Mouse (Mus musculus) fibroblast of lung, adult 2 months (primary cell): ENCODE results near the gene Phactr2.

Source experiments
- DNase-seq: peaks from one replicate; pipeline ENCODE4 v3.0.0-alpha.2; 2011; ENCODE audit warnings: low read depth

Phactr2 gene

DNA sequence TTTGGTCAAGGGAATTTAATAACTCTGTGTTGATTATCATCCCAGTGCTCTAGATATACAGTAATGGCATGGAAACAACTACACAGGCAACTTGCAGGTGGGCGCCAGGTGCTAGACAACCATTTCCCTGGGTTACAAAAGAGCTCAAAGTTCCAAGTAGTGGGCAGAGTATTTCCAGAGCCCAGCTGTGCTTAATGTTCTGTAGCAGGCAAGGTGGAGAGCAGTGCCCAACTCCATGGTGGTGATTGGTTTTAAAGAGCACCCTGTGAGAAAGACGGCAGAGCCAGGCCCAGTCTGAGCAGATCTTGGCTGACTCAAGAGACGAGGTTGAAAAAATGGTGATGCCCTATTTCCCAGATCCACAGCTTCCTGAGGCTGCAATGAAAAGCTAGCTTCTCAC, 78.5 kb downstream of the Phactr2 start:
- DNase-seq = no peak

- no peak for DNase-seq
Observed at GRCm38 (mm10) chr10:13394000-13394399, 80.2 kb downstream of the Phactr2 start.

GRCm38 (mm10) chr10:13388116-13388922, 85.9 kb downstream of the Phactr2 start:
- no peak for DNase-seq

DNA sequence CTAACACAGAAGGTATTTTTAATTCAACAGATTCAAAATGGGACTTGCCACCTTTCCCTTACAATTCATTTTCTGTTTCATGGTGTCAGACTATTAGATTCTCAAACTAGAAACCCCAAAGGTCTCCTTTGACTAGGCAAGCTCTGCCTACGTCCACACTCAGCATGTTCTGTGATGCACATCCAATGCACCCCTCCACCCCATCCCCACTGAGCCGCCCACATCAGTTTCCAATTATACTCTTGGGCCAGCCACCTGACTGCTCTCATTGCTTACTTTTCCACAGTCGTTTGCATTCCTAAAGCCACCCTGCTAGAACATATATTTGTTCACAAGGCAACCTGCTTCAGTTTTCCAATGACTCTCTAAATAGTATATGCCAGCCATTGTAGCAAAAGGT, 89.3 kb downstream of the Phactr2 start:
- DNase-seq = no peak

GRCm38 (mm10) chr10:13377895-13378294, 96.3 kb downstream of the Phactr2 start:
- no peak for DNase-seq

GRCm38 (mm10) chr10:13376428-13377260, 97.6 kb downstream of the Phactr2 start:
- no peak for DNase-seq

- peak; percentile 25 for DNase-seq
Observed at GRCm38 (mm10) chr10:13375820-13376219, 98.4 kb downstream of the Phactr2 start.

- DNase-seq = peak; percentile 21
Observed at GRCm38 (mm10) chr10:13369581-13370375, 104.4 kb downstream of the Phactr2 start.

DNA sequence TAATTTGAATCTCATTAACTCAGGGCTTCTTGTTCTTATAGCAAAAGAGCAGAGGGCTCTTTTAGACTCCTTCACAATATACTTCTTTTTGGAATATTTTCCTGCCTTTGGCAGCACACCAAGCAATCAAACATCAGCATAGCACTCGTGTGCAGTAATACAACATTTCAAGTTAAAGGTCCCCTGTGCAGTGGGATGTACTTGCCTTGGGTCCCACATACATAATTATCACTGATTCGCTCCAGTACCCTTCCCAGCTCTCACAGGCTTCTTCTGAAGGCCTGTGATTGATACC, 110.0 kb downstream of the Phactr2 start:
- DNase-seq = no peak

DNA sequence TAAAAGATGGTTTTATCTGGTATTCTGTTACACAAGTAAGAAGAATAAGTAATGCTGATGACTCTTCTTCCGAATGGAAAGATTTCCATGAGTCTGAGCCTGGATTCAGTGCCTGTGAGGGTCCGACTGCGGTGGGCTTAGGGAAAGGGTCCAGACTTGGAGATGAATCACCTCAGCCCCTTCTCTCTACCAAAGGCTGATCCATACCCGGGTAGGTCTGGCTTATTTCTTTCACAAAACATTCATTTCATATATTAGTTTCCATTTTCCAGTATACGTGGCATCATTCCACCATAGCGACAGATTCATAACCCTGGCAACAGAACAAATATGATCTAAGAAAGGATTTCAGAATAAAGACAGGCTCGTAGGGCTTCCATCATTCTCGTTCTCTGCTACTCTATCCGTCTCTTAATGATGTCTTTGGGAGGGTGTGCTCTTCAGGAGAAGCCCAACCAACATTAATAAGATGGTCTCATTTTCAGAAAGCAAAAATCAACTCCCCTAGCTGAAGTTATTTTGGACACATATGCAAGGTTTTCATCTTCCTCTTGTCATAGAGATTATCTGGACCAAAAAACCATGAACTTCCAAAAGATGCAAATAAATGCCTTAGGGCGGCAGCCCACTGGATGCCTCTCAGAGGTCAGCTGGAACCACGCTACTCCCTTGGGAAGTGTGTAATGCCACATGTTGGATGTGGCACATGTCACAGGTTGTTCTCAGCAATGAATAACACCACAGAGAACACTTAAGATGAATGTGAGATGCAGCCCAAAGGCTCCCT, 110.5 kb downstream of the Phactr2 start:
- no peak for DNase-seq

DNA sequence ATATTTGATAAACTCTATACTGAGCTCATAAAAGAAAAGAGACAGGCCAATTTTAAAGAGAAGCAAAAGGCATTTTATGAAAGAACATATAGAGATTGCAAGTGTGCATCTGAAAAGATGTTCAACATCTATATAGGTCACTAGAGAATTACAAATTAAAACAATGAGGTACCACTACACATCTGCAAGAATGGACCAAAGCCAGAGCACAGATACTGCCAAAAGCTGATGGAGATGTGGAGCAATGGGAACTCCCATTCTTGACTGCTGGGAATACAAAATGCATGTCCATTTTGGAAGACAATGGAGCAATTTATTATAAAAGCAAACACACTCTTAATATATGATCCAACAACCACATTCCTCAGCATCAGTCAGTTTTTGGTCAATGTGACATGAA, 113.3 kb downstream of the Phactr2 start:
- DNase-seq = no peak

GRCm38 (mm10) chr10:13359846-13360245, 114.4 kb downstream of the Phactr2 start:
- DNase-seq = no peak

DNA sequence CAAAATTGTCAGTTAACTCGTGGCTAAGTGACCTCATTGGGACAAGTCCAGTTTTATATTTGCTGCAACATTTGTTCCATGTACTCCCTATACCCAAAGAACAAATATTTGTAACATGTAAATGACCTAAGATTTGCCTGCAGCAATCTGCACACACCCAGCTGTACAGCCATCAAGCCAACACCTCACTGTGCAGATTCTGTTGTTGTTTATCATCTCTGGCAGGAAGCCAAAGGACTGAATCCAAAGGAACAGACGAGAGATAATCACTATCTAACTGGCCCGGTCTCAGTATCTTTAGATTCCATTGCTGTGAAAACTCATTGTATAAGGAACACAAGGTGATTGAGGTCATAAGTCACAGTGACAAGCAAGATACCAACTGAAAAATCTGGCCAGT, 115.5 kb downstream of the Phactr2 start:
- DNase-seq = no peak

DNA sequence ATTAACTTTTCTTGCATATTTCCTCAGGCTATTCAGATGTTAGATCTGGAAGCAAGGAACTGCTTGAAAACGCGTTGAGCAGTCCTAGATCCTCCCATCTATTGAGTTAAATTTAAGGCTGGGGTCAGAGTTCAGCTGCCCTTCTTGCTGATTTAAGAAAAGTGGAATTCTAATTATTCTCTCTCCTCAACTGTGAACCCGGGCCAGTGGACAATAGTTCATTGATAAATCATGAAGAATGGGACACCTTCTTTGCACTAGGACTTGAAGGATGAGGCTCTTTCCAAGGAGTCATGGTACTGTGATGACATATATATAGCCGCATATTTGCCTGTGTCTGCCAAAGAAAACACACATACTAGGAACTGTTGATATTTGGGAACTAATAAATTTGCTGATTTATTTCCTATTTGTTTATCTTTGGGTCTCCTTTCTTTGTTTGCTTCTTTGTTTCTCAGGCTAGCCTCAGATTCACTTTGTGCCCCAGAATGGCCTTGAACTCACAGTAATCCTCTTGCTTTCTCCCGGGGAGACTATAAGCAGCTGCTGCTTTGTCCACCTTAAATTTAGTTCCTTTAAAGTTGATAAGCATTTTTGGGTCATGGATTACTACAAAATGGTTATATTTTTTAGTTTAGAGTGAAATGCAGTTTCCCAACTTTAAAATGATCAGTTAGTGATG, 127.5 kb downstream of the Phactr2 start:
- DNase-seq = no peak

GRCm38 (mm10) chr10:13340583-13340982, 133.6 kb downstream of the Phactr2 start:
- DNase-seq = no peak

- no peak for DNase-seq
Observed at GRCm38 (mm10) chr10:13336964-13337363, 137.2 kb downstream of the Phactr2 start.

DNA sequence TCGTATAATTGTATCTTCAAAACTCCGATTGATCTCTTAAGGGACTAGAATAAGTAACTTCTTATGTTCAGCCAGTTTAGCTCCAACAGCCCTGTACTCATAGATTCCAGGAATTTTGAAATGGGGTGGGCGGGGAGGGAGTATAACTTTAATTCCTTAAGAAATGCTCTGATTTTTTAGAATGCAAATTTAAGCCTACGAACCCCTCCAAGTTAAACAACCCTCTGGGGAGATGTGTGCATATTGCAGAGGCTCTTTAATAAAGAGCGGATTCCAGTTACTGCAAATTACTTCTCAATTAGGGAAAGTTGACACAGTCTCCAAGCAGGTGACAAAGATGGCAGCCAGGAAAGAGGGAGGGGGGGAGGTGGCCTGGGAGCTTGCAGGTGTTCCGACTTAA, 138.4 kb downstream of the Phactr2 start:
- DNase-seq = no peak

DNA sequence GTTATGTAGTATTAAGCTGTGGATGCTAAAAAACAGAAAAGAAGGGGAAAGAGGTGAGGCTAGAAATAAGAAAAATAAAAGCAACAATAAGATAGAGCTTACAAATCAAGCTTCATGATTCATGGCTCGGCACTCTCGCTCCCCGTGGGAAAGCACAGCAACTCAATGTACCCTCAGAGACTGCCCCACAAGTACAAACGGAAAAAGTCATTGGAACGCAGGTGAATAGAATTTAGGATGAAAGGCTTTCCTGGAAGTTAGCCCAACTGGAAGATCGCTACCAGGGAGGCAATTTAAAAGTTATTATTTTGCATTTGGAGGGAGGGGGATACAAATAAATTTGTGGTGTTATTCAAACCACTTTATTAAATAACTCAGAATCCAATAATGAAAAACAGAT, 138.9 kb downstream of the Phactr2 start:
- DNase-seq = no peak

DNA sequence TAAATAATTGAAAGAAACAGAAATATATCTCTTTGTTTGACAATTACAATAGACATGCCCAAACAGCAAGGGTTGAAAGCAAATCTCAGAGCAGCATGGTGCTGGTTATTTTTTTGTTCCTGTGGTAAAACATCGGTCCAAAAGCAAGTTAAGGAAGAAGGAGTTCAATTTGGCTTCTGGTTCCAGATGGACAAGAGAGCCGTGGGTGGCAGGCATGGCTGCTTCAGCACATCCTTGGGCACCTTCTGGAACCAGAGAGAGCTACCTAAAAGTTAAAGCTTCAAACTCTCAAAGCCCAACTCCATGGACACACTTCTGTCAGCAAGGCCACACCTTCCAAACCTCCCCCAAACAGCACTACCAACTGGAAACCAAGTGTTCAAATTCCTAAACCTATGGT, 140.4 kb downstream of the Phactr2 start:
- no peak for DNase-seq

- no peak for DNase-seq
Observed at GRCm38 (mm10) chr10:13332985-13333384, 141.2 kb downstream of the Phactr2 start.

GRCm38 (mm10) chr10:13331405-13332032, 142.7 kb downstream of the Phactr2 start:
- DNase-seq = no peak
